Mouse (Mus musculus) heart, postnatal 0 days (tissue): ENCODE results near the gene Tmem63a. TPM values are rescaled to one million over a fixed set of nuclear protein-coding genes. Genes with fewer than 3 reads are reported as not detected.

Source experiments
- ATAC-seq: fragments of 200-750 bp; cut with Nextera tagmentation; 2 replicates; pipeline ENCODE4 v1.8.0; 2017; ENCODE audit warnings: low read depth, moderate number of reproducible peaks, moderate library complexity; ENCODE audit not compliant: insufficient read depth
- DNase-seq: peaks from one replicate; pipeline ENCODE4 v3.0.0-alpha.2; 2016; ENCODE audit warnings: low spot score
- H3K27ac ChIP-seq: fragments of 300-500 bp; sonication (generic); 2 replicates; pipeline ENCODE4 v1.5.1; 2014; ENCODE audit warnings: low read depth, mild to moderate bottlenecking
- H3K27me3 ChIP-seq: fragments of 300-500 bp; sonication (generic); 2 replicates; pipeline ENCODE4 v1.6.1; 2014; ENCODE audit warnings: low read length, mixed read lengths; ENCODE audit not compliant: control insufficient read depth, insufficient read depth
- H3K36me3 ChIP-seq: fragments of 300-500 bp; sonication (generic); replicated peaks from 2 replicates; pipeline ENCODE4 v1.6.1; 2014; ENCODE audit warnings: low read length, mixed read lengths; ENCODE audit not compliant: control insufficient read depth, insufficient read depth
- H3K4me1 ChIP-seq: fragments of 300-500 bp; sonication (generic); 2 replicates; pipeline ENCODE4 v1.6.1; 2014; ENCODE audit warnings: antibody characterized with exemption; ENCODE audit not compliant: control insufficient read depth, insufficient read depth
- H3K4me2 ChIP-seq: fragments of 300-500 bp; sonication (generic); 2 replicates; pipeline ENCODE4 v1.6.1; 2014; ENCODE audit warnings: low read depth, mild to moderate bottlenecking, low read length, moderate library complexity
- H3K4me3 ChIP-seq: fragments of 300-500 bp; sonication (generic); 2 replicates; pipeline ENCODE4 v1.5.1; 2014; ENCODE audit warnings: low read depth, low read length
- H3K9ac ChIP-seq: fragments of 300-500 bp; sonication (generic); replicated peaks from 2 replicates; pipeline ENCODE4 v1.6.1; 2014; ENCODE audit warnings: low read depth, low read length, mixed read lengths
- H3K9me3 ChIP-seq: fragments of 300-500 bp; sonication (generic); replicated peaks from 2 replicates; pipeline ENCODE4 v1.6.1; 2016; ENCODE audit warnings: low read length; ENCODE audit not compliant: control insufficient read depth
- CTCF ChIP-seq: IDR thresholded peaks from 2 replicates; pipeline ENCODE4 v1.5.1; 2016; ENCODE audit warnings: antibody characterized with exemption, control low read depth, low read depth
- EP300 ChIP-seq: IDR thresholded peaks from 2 replicates; pipeline ENCODE4 v1.6.1; 2016; ENCODE audit warnings: antibody characterized with exemption, low read depth
- WGBS: fragments of 180-500 bp; shearing (Covaris S2); extraction: QIAGEN DNeasy Blood & Tissue Kit; methylation state at CpG from one replicate; pipeline ENCODE4 v1.1.7; 2014; 5-methylcytosine and 5-hydroxymethylcytosine counted together
- polyA plus RNA-seq: library from polyadenylated mRNA; unstranded; fragments of >200 nt; fragmentation: Nextera tagmentation; extraction: Ambion mirVana; gene quantifications from 2 replicates; pipeline ENCODE4 v1.2.1, GENCODE M21; 2015
- total RNA-seq: library from RNA; depleted of rRNA; stranded (reverse); fragments of >200 nt; gene quantifications from 2 replicates; pipeline ENCODE4 v1.2.3, GENCODE M21; 2014; ENCODE audit warnings: low replicate concordance

The Tmem63a gene
- total and polyA plus RNA-seq, 2 experiments from 2014 or later, result 9.6 to 17.2 TPM

- TF ChIP-seq EP300 (no peak), CTCF (no peak)
- Histone ChIP-seq H3K9me3 (no peaks in the 10 kb centered on the region), H3K27me3 (no peaks in the 10 kb centered on the region), H3K4me3 (no peak overlapping the region), H3K9ac (no peak overlapping the region), H3K36me3 (peaks cover 88% of the 10 kb centered on the region), H3K4me2 (no peak overlapping the region), H3K27ac (no peak overlapping the region), H3K4me1 (no peaks in the 10 kb centered on the region)
- 83% methylated on average over 7 of the region's 7 CpGs for WGBS
- no peak for ATAC-seq
- no peak for DNase-seq
Measured at GRCm38 (mm10) chr1:180967261-180967660, 25.1 kb downstream of the Tmem63a start.

GRCm38 (mm10) chr1:180972941-180973340, 30.8 kb downstream of the Tmem63a start:
- Histone ChIP-seq H3K27me3 (no peaks in the 10 kb centered on the region), H3K36me3 (peaks cover 49% of the 10 kb centered on the region), H3K9ac (no peak overlapping the region), H3K4me1 (no peaks in the 10 kb centered on the region), H3K4me3 (no peak overlapping the region), H3K9me3 (no peaks in the 10 kb centered on the region), H3K27ac (no peak overlapping the region), H3K4me2 (no peak overlapping the region)
- no peak for TF ChIP-seq EP300
- no peak for TF ChIP-seq CTCF
- ATAC-seq, result no peak
- DNase-seq, result no peak
- WGBS, result 91% methylated on average over 10 of the region's 11 CpGs

GRCm38 (mm10) chr1:180974126-180974746, 32.1 kb downstream of the Tmem63a start:
- Histone ChIP-seq H3K4me3 (no peak overlapping the region), H3K9me3 (no peaks in the 10 kb centered on the region), H3K27ac (no peak overlapping the region), H3K4me1 (no peaks in the 10 kb centered on the region), H3K36me3 (peaks cover 42% of the 10 kb centered on the region), H3K27me3 (no peaks in the 10 kb centered on the region), H3K9ac (no peak overlapping the region), H3K4me2 (no peak overlapping the region)
- DNase-seq, result peak; percentile 60
- peak; percentile 63; the same call in 1 of the 2 replicates for ATAC-seq
- TF ChIP-seq EP300, result no peak
- TF ChIP-seq CTCF, result peak; percentile 86
- WGBS, result 63% methylated on average over 14 of the region's 14 CpGs

- peaks cover 25% of the 10 kb centered on the region for H3K36me3 ChIP-seq
- DNase-seq (no peak), ATAC-seq (no peak)
- no peaks in the 10 kb centered on the region for H3K4me1 ChIP-seq
- H3K9me3 ChIP-seq, result no peaks in the 10 kb centered on the region
- H3K9ac ChIP-seq, result no peak overlapping the region
- no peak overlapping the region for H3K27ac ChIP-seq
- 46% methylated on average over 4 of the region's 4 CpGs for WGBS
- H3K4me2 ChIP-seq, result no peak overlapping the region
- H3K4me3 ChIP-seq, result no peak overlapping the region
- TF ChIP-seq CTCF (peak; percentile 67), EP300 (no peak)
- no peaks in the 10 kb centered on the region for H3K27me3 ChIP-seq
Measured at GRCm38 (mm10) chr1:180976110-180976679, 34.1 kb downstream of the Tmem63a start.

- Histone ChIP-seq H3K4me1 (no peaks in the 10 kb centered on the region), H3K9ac (no peak overlapping the region), H3K4me2 (no peak overlapping the region), H3K36me3 (no peaks in the 10 kb centered on the region), H3K27me3 (no peaks in the 10 kb centered on the region), H3K27ac (no peak overlapping the region), H3K9me3 (no peaks in the 10 kb centered on the region), H3K4me3 (no peak overlapping the region)
- 82% methylated on average over 22 of the region's 24 CpGs for WGBS
- DNase-seq (no peak), ATAC-seq (no peak)
- TF ChIP-seq CTCF, result no peak
- no peak for TF ChIP-seq EP300
Measured at GRCm38 (mm10) chr1:180979484-180980251, 37.5 kb downstream of the Tmem63a start.
